Mouse (Mus musculus) CH12.LX (cell line): Measurements from ENCODE around the gene Pofut2. TPM values are rescaled to one million over a fixed set of nuclear protein-coding genes. Genes with fewer than 3 reads are reported as not detected.

ENCODE experiments used
- DNase-seq: peaks from one replicate; pipeline ENCODE4 v3.0.0-alpha.2; 2013; ENCODE audit errors: extremely low read depth
- H3K27ac ChIP-seq: 2 replicates; pipeline ENCODE4 v1.5.1; 2012; ENCODE audit warnings: low read depth, mild to moderate bottlenecking, control low read depth, moderate library complexity; ENCODE audit not compliant: insufficient read depth
- H3K27me3 ChIP-seq: replicated peaks from 2 replicates; pipeline ENCODE3; 2012; ENCODE audit warnings: inconsistent platforms
- H3K36me3 ChIP-seq, 2 experiments: replicated peaks in 1 of 2; 2 replicates each; pipeline versions ENCODE3 to v1.6.1; 2012; ENCODE audit warnings: inconsistent platforms in 1 of 2, low read length in 1 of 2, mild to moderate bottlenecking in 1 of 2, mixed read lengths in 1 of 2, moderate library complexity in 1 of 2; ENCODE audit not compliant: control insufficient read depth in 1 of 2, insufficient read depth in 1 of 2
- H3K4me1 ChIP-seq, 2 experiments: 2 replicates each; pipeline ENCODE4 v1.6.1; 2012; ENCODE audit warnings: inconsistent platforms in 1 of 2, moderate library complexity in 1 of 2; ENCODE audit not compliant: insufficient read depth in 2 of 2, control insufficient read depth in 1 of 2
- H3K4me2 ChIP-seq: 2 replicates; pipeline ENCODE4 v1.6.1; 2012; ENCODE audit warnings: low read depth, mild to moderate bottlenecking, control low read depth; ENCODE audit not compliant: poor library complexity, insufficient read depth, severe bottlenecking
- H3K4me3 ChIP-seq, 3 experiments: fragments of 150-350 bp in 1 of 3; sonication (generic) in 1 of 3; replicated peaks in 1 of 3; 2 replicates each; pipeline versions ENCODE3 to v1.5.1; 2011 to 2012; ENCODE audit warnings: low read depth in 2 of 3, low read length in 2 of 3, mild to moderate bottlenecking in 2 of 3, moderate library complexity in 2 of 3, control low read depth in 1 of 3, improper control_type of control experiment in 1 of 3, inconsistent platforms in 1 of 3, mixed read lengths in 1 of 3; ENCODE audit not compliant: poor library complexity in 1 of 3
- H3K79me2 ChIP-seq: replicated peaks from 2 replicates; pipeline ENCODE4 v1.6.1; 2012; ENCODE audit warnings: mild to moderate bottlenecking, moderate library complexity; ENCODE audit not compliant: control insufficient read depth, poor library complexity, insufficient read depth, severe bottlenecking; ENCODE audit errors: extremely low read depth
- H3K9ac ChIP-seq: 2 replicates; pipeline ENCODE4 v1.6.1; 2012; ENCODE audit warnings: low read depth, mild to moderate bottlenecking, control low read depth, moderate library complexity; ENCODE audit not compliant: insufficient read depth
- H3K9me3 ChIP-seq: replicated peaks from 2 replicates; pipeline ENCODE3; 2012; ENCODE audit warnings: low read length, inconsistent platforms, mixed read lengths
- CHD2 ChIP-seq: IDR thresholded peaks from 2 replicates; pipeline ENCODE4 v1.6.1; 2011; ENCODE audit warnings: low read length, improper control_type of control experiment
- GABPA ChIP-seq: IDR thresholded peaks from 2 replicates; pipeline ENCODE4 v1.6.1; 2012; ENCODE audit warnings: low read depth, low read length, improper control_type of control experiment, inconsistent platforms; ENCODE audit not compliant: insufficient replicate concordance
- HCFC1 ChIP-seq: IDR thresholded peaks from 2 replicates; pipeline ENCODE4 v1.6.1; 2012; ENCODE audit warnings: low read depth, mild to moderate bottlenecking, inconsistent platforms, low read length, improper control_type of control experiment
- JUN ChIP-seq: IDR thresholded peaks from 2 replicates; pipeline ENCODE4 v1.6.1; 2011; ENCODE audit warnings: low read depth, mild to moderate bottlenecking, low read length, improper control_type of control experiment, moderate library complexity; ENCODE audit not compliant: insufficient read depth
- KAT2A ChIP-seq: IDR thresholded peaks from 2 replicates; pipeline ENCODE4 v1.6.1; 2012; ENCODE audit warnings: low read length, improper control_type of control experiment, inconsistent platforms; ENCODE audit not compliant: insufficient replicate concordance
- MXI1 ChIP-seq: IDR thresholded peaks from 2 replicates; pipeline ENCODE4 v1.6.1; 2011; ENCODE audit warnings: mild to moderate bottlenecking, low read depth, low read length, improper control_type of control experiment
- NELFE ChIP-seq: IDR thresholded peaks from 2 replicates; pipeline ENCODE4 v1.6.1; 2011; ENCODE audit warnings: low read depth, low read length, improper control_type of control experiment
- POLR2A ChIP-seq: IDR thresholded peaks from 2 replicates; pipeline ENCODE4 v1.6.1; 2011; ENCODE audit warnings: low read depth, mild to moderate bottlenecking, improper control_type of control experiment, low read length
- POLR2AphosphoS2 ChIP-seq: IDR thresholded peaks from 2 replicates; pipeline ENCODE4 v1.6.1; 2011; ENCODE audit warnings: low read depth, low read length, improper control_type of control experiment
- RAD21 ChIP-seq: IDR thresholded peaks from 2 replicates; pipeline ENCODE4 v1.6.1; 2011; ENCODE audit warnings: low read depth, mild to moderate bottlenecking, low read length, improper control_type of control experiment, moderate library complexity
- RCOR1 ChIP-seq: conservative IDR thresholded peaks from 2 replicates; pipeline ENCODE4 v1.6.1; 2012; ENCODE audit warnings: low read depth, mild to moderate bottlenecking, inconsistent platforms, low read length, improper control_type of control experiment
- TCF12 ChIP-seq: IDR thresholded peaks from 2 replicates; pipeline ENCODE4 v1.6.1; 2014; ENCODE audit warnings: low read depth, mild to moderate bottlenecking, inconsistent platforms, low read length, improper control_type of control experiment
- USF1 ChIP-seq: IDR thresholded peaks from 2 replicates; pipeline ENCODE4 v1.6.1; 2014; ENCODE audit warnings: low read depth, mild to moderate bottlenecking, inconsistent platforms, low read length, improper control_type of control experiment
- ZC3H11A ChIP-seq: IDR thresholded peaks from 2 replicates; pipeline ENCODE4 v1.6.1; 2012; ENCODE audit warnings: low read depth, mild to moderate bottlenecking, inconsistent platforms, low read length, improper control_type of control experiment
- ZMIZ1 ChIP-seq: IDR thresholded peaks from 2 replicates; pipeline ENCODE4 v1.6.1; 2012; ENCODE audit warnings: low read depth, mild to moderate bottlenecking, inconsistent platforms, low read length, improper control_type of control experiment
- dilution Hi-C: fragments of 300-500 bp; cut with MboI; formaldehyde crosslinking; loops from 2 replicates; pipeline ENCODE4 v1.14.3; 2020; ENCODE audit warnings: low sequenced_read_pairs; ENCODE audit not compliant: extremely low pct_unique_long_range_greater_than_20kb, extremely low pct_ligation_motif_present
- in situ Hi-C: fragments of 300-500 bp; cut with MboI; formaldehyde crosslinking; loops from 3 replicates; pipeline ENCODE4 v1.14.3; 2019; ENCODE audit warnings: low sequenced_read_pairs, low pct_ligation_motif_present, low pct_unique_long_range_greater_than_20kb, mixed read lengths
- polyA plus RNA-seq: library from polyadenylated mRNA; unstranded; fragments of >175 nt; gene quantifications from 2 replicates; pipeline ENCODE4 v1.2.1, GENCODE M21; 2012; ENCODE audit warnings: low read depth; ENCODE audit not compliant: insufficient read length
- total RNA-seq, 2 experiments: library from RNA; depleted of rRNA; stranded (reverse); fragments of 300-350 nt in 1 of 2; fragments of >200 nt in 1 of 2; gene quantifications; 2 replicates each; pipeline ENCODE4 v1.2.3; 2012 to 2014

Pofut2 gene
- total and polyA plus RNA-seq, 3 experiments = 13.6 to 23.4 (median 22.0) TPM

GRCm38 (mm10) chr10:77229609-77230595, 29.1 kb upstream of the Pofut2 start:
- Histone ChIP-seq H3K36me3 (no peaks in the 10 kb centered on the region), H3K27ac (no peak overlapping the region), H3K9me3 (no peaks in the 10 kb centered on the region), H3K4me3 (no peak overlapping the region), H3K9ac (no peak overlapping the region), H3K4me1 (peaks cover 3 to 8% of the 10 kb centered on the region in 2 experiments; a peak in 1 of 4 replicates), H3K79me2 (no peaks in the 10 kb centered on the region), H3K4me2 (no peak overlapping the region), H3K27me3 (peaks cover 68% of the 10 kb centered on the region)
- no peak for DNase-seq
- dilution Hi-C loops (no loop called here), in situ Hi-C loops (loop anchor here (10.0 kb wide), 1 partner anchor 95 kb away; no protein-coding TSS in a partner anchor)
- TF ChIP-seq POLR2AphosphoS2 (no peak), KAT2A (no peak), GABPA (no peak), ZC3H11A (no peak), MXI1 (no peak), RCOR1 (no peak)

- in situ Hi-C loops = no loop called here
- no peak overlapping the region for H3K4me3 ChIP-seq
- no peak overlapping the region for H3K27ac ChIP-seq
- TF ChIP-seq RAD21 (no peak), POLR2A (no peak), USF1 (no peak), NELFE (no peak), TCF12 (no peak), CHD2 (no peak), ZMIZ1 (no peak), HCFC1 (no peak), JUN (no peak)
- no peaks in the 10 kb centered on the region for H3K79me2 ChIP-seq
- no peak overlapping the region for H3K4me2 ChIP-seq
- no peak overlapping the region for H3K9ac ChIP-seq
- peaks cover 3% of the 10 kb centered on the region for H3K9me3 ChIP-seq
- no peaks in the 10 kb centered on the region for H3K4me1 ChIP-seq
- no peaks in the 10 kb centered on the region for H3K36me3 ChIP-seq
- H3K27me3 ChIP-seq = peaks cover 59% of the 10 kb centered on the region
- DNase-seq = no peak
- dilution Hi-C loops = no loop called here
Observed at GRCm38 (mm10) chr10:77231861-77232755, 26.9 kb upstream of the Pofut2 start.
